Comparison of ENCODE assay signal across 20 mouse cellular contexts in the genomic region with DNA sequence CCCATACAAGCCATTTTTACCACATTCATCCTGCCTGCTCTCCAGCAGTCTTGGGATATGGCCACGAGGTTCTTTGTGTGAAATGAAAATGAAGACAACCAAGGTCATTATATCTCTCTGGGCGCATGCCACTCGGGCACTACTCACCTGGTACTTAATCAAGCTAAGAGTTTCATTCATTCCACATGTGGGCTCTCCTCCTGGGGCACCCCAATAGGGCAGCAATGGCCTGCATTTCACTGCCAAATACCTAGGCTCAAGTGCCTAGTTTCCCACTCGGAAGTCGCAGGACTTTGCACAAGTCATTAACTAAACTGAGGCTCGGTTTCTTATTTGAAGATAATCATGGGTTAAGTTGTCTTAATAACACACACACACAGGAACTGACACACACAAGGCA. TPM values are rescaled to one million over a fixed set of nuclear protein-coding genes. Genes with fewer than 3 reads are reported as not detected.
DNase-seq lines count a peak whose midpoint lies in the region; ATAC-seq and TF ChIP-seq lines count a peak whose summit lies in the region.
"Had no signal": no experiment of that assay in that cellular context is flagged by ENCODE, and none has a peak within 500 bp of the region (broad histone marks: within the 10 kb centered on the region; RNA-seq: fewer than 3 reads in every experiment).

No protein-coding gene starts in this region.

- no peak for DNase-seq in kidney, adult 2 months
- no peak for DNase-seq in embryo, embryonic 9.5 days (ENCODE audit: extremely low spot score)
- DNase-seq: adrenal gland, adult 2 months; adrenal gland, postnatal 14 days; cerebellum, adult 11-12 months; cerebellum, adult 8-10 months; embryo, embryonic 11 days; gastrocnemius, postnatal 10 days; gastrocnemius, postnatal 36 days had no signal

- no peak overlapping the region for H3K4me3 ChIP-seq in heart, embryonic 15.5 days
- no peak overlapping the region for H3K4me3 ChIP-seq in heart, embryonic 11.5 days (ENCODE audit: low read depth, low read length)
- H3K4me3 ChIP-seq in kidney, adult 2 months (ENCODE audit: insufficient read depth, low read depth, low read length), result no peak overlapping the region
- no peak overlapping the region for H3K4me3 ChIP-seq in kidney, embryonic 16.5 days (ENCODE audit: low read length)
- no peak overlapping the region for H3K4me3 ChIP-seq in brown adipose tissue, adult 24 weeks (ENCODE audit: insufficient read depth, low read depth, low read length)
- H3K4me3 ChIP-seq: forebrain, embryonic 10.5 days; forebrain, embryonic 13.5 days; heart, embryonic 10.5 days; hindbrain, embryonic 12.5 days; hindbrain, embryonic 15.5 days had no signal

- no peak for TF ChIP-seq POLR2A in kidney, adult 2 months (IDR thresholded peaks at IDR 0.05; ENCODE audit: low read depth, low read length)

- peak overlapping the region; percentile 31; the same call in 1 of the 2 replicates for H3K27ac ChIP-seq in heart, embryonic 15.5 days
- H3K27ac ChIP-seq in heart, embryonic 11.5 days (ENCODE audit: low read depth, low read length), result no peak overlapping the region
- 0 out of 2 replicates have a peak overlapping the region, but pooled peaks have one; percentile 22 for H3K27ac ChIP-seq in kidney, adult 2 months (ENCODE audit: insufficient read depth, low read depth, low read length)
- H3K27ac ChIP-seq in kidney, embryonic 16.5 days (ENCODE audit: low read length), result no peak overlapping the region
- 0 out of 2 replicates have a peak overlapping the region, but pooled peaks have one; percentile 28 for H3K27ac ChIP-seq in brown adipose tissue, adult 24 weeks (replicated peaks; ENCODE audit: low read depth, low read length)
- H3K27ac ChIP-seq: forebrain, embryonic 10.5 days; forebrain, embryonic 13.5 days; heart, embryonic 10.5 days; hindbrain, embryonic 12.5 days; hindbrain, embryonic 15.5 days had no signal

- no peaks in the 10 kb centered on the region for H3K27me3 ChIP-seq in heart, embryonic 15.5 days
- no peaks in the 10 kb centered on the region for H3K27me3 ChIP-seq in heart, embryonic 11.5 days (ENCODE audit: control insufficient read depth, insufficient read depth, low read length)
- H3K27me3 ChIP-seq in kidney, adult 2 months (replicated peaks; ENCODE audit: control insufficient read depth, insufficient read depth, low read length), result no peaks in the 10 kb centered on the region; the same call in 1 of the 2 replicates
- H3K27me3 ChIP-seq in kidney, embryonic 16.5 days (ENCODE audit: insufficient read depth, low read length), result no peaks in the 10 kb centered on the region
- H3K27me3 ChIP-seq: hindbrain, embryonic 12.5 days had no signal

- 71% methylated on average over 6 of the region's 6 CpGs for WGBS in heart, embryonic 15.5 days
- 85% methylated on average over 6 of the region's 6 CpGs for WGBS in heart, embryonic 11.5 days (ENCODE audit: insufficient replicate concordance)
- 82% methylated on average over 6 of the region's 6 CpGs for WGBS in kidney, adult 2 months
- WGBS in kidney, embryonic 16.5 days, result 80% methylated on average over 6 of the region's 6 CpGs

- ATAC-seq in heart, embryonic 15.5 days (replicated peaks; ENCODE audit: insufficient number of reproducible peaks, insufficient read depth, low FRiP score, low read depth), result no peak
- ATAC-seq in heart, embryonic 11.5 days (replicated peaks; ENCODE audit: insufficient number of reproducible peaks, low FRiP score, low TSS enrichment), result no peak
- no peak for ATAC-seq in kidney, embryonic 16.5 days (ENCODE audit: low FRiP score, low TSS enrichment)
- ATAC-seq: forebrain, embryonic 13.5 days; forebrain, embryonic 16.5 days; intestine, postnatal 0 days had no signal

- no peak for TF ChIP-seq CTCF in kidney, adult 2 months (conservative IDR thresholded peaks at IDR 0.05; ENCODE audit: insufficient read depth, insufficient read length, low read depth, low read length)

- peaks cover 26% of the 10 kb centered on the region for H3K4me1 ChIP-seq in heart, embryonic 15.5 days (replicated peaks)
- H3K4me1 ChIP-seq in heart, embryonic 11.5 days (ENCODE audit: control insufficient read depth, insufficient read depth, low read length), result no peaks in the 10 kb centered on the region
- H3K4me1 ChIP-seq in kidney, adult 2 months (ENCODE audit: control insufficient read depth, insufficient read depth, low read length), result peaks cover 6% of the 10 kb centered on the region
- 0 out of 2 replicates have a peak, but pooled peaks cover 4% of the 10 kb centered on the region for H3K4me1 ChIP-seq in kidney, embryonic 16.5 days (ENCODE audit: insufficient read depth, low read length)
- H3K4me1 ChIP-seq in brown adipose tissue, adult 24 weeks (ENCODE audit: control insufficient read depth, insufficient read depth, insufficient read length, low read length), result peaks cover 16% of the 10 kb centered on the region
- H3K4me1 ChIP-seq: forebrain, embryonic 10.5 days; forebrain, embryonic 13.5 days; hindbrain, embryonic 12.5 days; hindbrain, embryonic 15.5 days had no signal

- 0 out of 2 replicates have a peak, but pooled peaks cover 4% of the 10 kb centered on the region for H3K36me3 ChIP-seq in heart, embryonic 15.5 days
- no peaks in the 10 kb centered on the region for H3K36me3 ChIP-seq in heart, embryonic 11.5 days (ENCODE audit: control insufficient read depth, insufficient read depth, low read length)
- H3K36me3 ChIP-seq in kidney, adult 2 months (ENCODE audit: control insufficient read depth, insufficient read depth, low read length), result no peaks in the 10 kb centered on the region
- peaks cover 7% of the 10 kb centered on the region; the same call in 1 of the 2 replicates for H3K36me3 ChIP-seq in kidney, embryonic 16.5 days (ENCODE audit: insufficient read depth, low read length)
- H3K36me3 ChIP-seq: forebrain, embryonic 10.5 days; hindbrain, embryonic 12.5 days; hindbrain, embryonic 15.5 days had no signal

- no peak overlapping the region for H3K4me2 ChIP-seq in heart, embryonic 15.5 days
- H3K4me2 ChIP-seq in heart, embryonic 11.5 days, result no peak overlapping the region
- no peak overlapping the region for H3K4me2 ChIP-seq in kidney, embryonic 16.5 days (replicated peaks; ENCODE audit: low read depth, low read length)
- H3K4me2 ChIP-seq: forebrain, embryonic 13.5 days; hindbrain, embryonic 12.5 days; hindbrain, embryonic 15.5 days had no signal

- H3K9me3 ChIP-seq in heart, embryonic 15.5 days (replicated peaks), result no peaks in the 10 kb centered on the region
- no peaks in the 10 kb centered on the region for H3K9me3 ChIP-seq in heart, embryonic 11.5 days (replicated peaks; ENCODE audit: control insufficient read depth, low read length)
- peaks cover 3% of the 10 kb centered on the region; the same call in 1 of the 2 replicates for H3K9me3 ChIP-seq in kidney, embryonic 16.5 days (ENCODE audit: low read length)
- H3K9me3 ChIP-seq: forebrain, embryonic 10.5 days; forebrain, embryonic 13.5 days; heart, embryonic 10.5 days; hindbrain, embryonic 12.5 days; hindbrain, embryonic 15.5 days had no signal

- H3K9ac ChIP-seq in heart, embryonic 15.5 days, result no peak overlapping the region
- H3K9ac ChIP-seq in heart, embryonic 11.5 days (ENCODE audit: low read depth, low read length), result no peak overlapping the region
- no peak overlapping the region for H3K9ac ChIP-seq in kidney, embryonic 16.5 days (replicated peaks; ENCODE audit: low read length)
- H3K9ac ChIP-seq: forebrain, embryonic 13.5 days; hindbrain, embryonic 12.5 days; hindbrain, embryonic 15.5 days had no signal

RNA-seq across cellular contexts. Expression of a gene that starts 27.5 kb away (rescaled TPM):
- polyA plus RNA-seq in heart, embryonic 15.5 days (2015; fragmentation: Nextera tagmentation; extraction: Ambion mirVana), result 16.8 and 23.8 TPM in 2 replicates
- 38.2 and 39.2 TPM in 2 replicates for polyA plus RNA-seq in heart, embryonic 11.5 days (2014; fragmentation: Nextera tagmentation; extraction: Ambion mirVana)
- polyA plus RNA-seq in kidney, adult 2 months (2012; rRNA removed), result 23.4 and 27.7 TPM in 2 replicates
- polyA plus RNA-seq in kidney, embryonic 16.5 days (2015; fragmentation: Nextera tagmentation; extraction: Ambion mirVana), result 17.3 and 18.6 TPM in 2 replicates
- polyA plus RNA-seq in brown adipose tissue, adult 24 weeks (2012; ENCODE audit: insufficient read depth, insufficient read length, missing spikeins), result 27.0 and 33.8 TPM in 2 replicates

Comparison
In these comparisons a context has a peak if more than half of its experiments do, and no peak if none do; other contexts are left out.
1. H3K27ac ChIP-seq: peak in heart, embryonic 15.5 days (single experiment), kidney, adult 2 months (single experiment) and brown adipose tissue, adult 24 weeks (single experiment); none in heart, embryonic 11.5 days (single experiment) and kidney, embryonic 16.5 days (single experiment).